Mouse (Mus musculus) urinary bladder, postnatal 36 days (tissue): ENCODE results near the gene Wrnip1.

Source experiments
- DNase-seq, 2 experiments: peaks; one replicate each; pipeline ENCODE4 v3.0.0; 2022; ENCODE audit warnings: low spot score in 2 of 2, mixed read lengths in 1 of 2

Gene Wrnip1

DNA sequence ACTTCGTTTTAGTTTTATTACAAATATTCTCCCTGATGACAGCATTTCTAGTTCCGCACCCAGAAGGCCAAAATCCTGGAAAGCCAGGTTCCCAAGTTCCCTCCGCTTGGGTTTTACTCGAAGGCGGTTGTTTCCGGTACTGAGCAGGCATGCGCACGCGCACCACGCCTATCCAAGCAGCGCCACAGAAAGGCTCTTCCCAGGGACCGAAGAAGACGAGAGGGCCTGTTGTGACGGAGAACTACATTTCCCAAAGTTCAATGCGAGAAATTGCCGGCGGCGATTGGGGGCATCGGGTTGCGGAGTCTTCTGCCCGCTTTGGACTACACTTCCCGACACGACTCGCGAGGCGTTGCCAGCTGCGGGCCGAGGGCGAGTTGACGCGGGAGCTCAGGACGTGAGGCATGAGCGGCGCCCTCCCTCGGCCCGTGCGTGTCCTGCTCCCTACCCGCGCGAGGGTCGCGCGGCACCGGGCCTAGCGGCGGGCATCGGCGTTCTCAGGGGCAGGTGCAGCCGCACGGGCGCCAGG, at the start of gene Wrnip1:
Wrnip1 (plus strand) TSS at position 346 of the 529 bp plus-strand sequence.
- DNase-seq: peak; percentile 91 to 98

- no peak for DNase-seq
Measured at GRCm38 (mm10) chr13:32752066-32752657, 49.7 kb upstream of the Wrnip1 start.

GRCm38 (mm10) chr13:32759036-32759435, 42.8 kb upstream of the Wrnip1 start:
- DNase-seq: no peak

DNA sequence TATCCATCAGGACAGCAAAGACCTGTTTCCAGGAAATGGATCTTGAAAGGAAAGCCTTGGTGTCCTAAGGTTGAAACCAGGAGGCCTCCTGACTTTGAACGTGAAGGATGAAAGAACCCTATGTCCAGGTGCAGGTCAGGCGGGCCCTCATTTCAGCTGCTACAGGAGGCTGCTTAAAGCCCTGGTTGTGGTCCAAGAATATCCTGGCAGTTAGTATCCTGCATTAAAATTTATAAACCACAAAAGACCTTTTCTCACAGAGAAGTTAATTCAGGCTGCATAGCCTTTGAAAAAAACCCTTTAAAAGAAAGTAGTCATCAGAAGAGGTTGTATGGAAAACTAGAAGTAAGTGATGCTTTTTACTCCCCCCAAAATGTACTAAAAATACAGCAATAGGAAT, 41.0 kb upstream of the Wrnip1 start:
- DNase-seq: no peak

- peak in 1 of 2 experiments; percentile 35 for DNase-seq
Measured at GRCm38 (mm10) chr13:32763141-32763540, 38.7 kb upstream of the Wrnip1 start.

DNA sequence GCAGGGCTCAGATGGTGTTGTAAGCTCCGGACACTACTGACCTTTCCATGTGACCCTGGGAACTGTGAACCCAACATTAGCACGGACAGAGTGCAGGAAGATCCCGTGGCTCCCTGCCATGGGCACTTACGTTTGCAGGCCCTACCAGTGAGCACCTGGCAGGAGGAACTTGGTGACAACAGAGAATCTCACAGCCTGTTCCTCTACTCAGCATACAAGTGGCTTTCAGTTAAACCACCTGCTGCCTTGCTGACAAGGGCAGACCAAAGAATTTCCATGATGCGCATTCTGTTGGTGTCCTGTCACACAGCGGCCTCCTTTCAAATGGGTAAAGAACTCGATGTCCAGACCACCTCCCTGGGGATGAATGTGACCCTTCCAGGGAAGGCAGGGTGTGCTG, 37.4 kb upstream of the Wrnip1 start:
- DNase-seq: no peak

DNA sequence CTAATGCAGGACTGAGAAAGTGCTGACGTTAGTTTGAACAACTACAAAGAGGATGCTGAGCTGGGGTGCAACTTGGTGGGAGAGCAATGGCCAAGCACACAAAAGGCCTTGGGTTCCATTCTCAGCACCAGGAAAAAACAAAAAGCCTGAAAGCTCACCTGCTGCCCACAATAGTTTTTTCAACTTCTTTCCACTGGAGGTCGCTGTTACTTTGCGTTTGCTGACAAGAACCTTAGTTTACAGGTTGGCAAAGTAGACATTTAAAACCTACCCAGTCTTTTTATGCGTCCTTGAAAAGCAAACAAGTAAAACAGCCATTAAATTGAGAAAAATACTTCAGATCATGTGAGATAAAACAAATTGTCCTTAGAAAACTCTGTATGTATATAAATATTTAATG, 33.7 kb upstream of the Wrnip1 start:
- DNase-seq: no peak

- DNase-seq: no peak
Measured at GRCm38 (mm10) chr13:32769960-32770359, 31.9 kb upstream of the Wrnip1 start.

GRCm38 (mm10) chr13:32775889-32776288, 25.9 kb upstream of the Wrnip1 start:
- no peak for DNase-seq

DNA sequence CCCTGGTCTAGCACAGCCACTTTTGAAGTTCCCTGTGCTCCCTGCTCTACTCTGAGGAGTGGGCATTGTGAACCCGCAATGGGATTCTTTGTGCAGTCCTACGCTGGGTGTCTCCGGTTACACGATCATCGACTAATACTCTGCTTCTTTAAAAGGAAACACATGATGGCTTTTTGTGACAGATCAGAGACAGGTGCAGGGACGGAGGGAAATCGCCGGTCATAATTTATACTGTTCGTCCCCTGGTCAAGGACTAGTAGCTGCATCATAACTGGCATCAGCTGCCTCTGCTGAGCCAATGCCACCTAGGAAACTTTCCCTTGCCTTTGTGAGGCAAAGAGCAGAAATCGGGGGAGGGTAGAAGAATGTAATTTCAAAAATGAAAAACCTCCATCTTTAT, 25.5 kb upstream of the Wrnip1 start:
- no peak for DNase-seq

DNA sequence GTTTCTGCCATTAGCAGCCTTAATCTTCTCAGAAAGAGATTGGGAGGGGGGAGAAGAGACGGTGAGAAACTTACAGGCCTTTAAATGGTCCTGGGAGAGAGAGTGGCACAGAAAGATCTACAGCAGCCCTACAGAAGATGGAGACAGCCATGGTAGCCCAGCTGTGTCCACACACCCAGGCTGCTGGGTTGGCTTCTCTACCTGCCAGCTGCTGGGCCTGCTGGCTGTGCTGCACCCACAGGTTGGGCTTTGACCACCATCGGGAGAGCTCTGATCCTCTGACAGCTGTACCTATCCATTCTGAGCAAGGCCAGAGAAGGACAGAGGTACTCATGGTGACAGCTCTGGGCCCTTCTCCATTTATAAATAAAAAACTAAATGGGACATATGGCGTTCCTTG, 23.0 kb upstream of the Wrnip1 start:
- DNase-seq: no peak

DNA sequence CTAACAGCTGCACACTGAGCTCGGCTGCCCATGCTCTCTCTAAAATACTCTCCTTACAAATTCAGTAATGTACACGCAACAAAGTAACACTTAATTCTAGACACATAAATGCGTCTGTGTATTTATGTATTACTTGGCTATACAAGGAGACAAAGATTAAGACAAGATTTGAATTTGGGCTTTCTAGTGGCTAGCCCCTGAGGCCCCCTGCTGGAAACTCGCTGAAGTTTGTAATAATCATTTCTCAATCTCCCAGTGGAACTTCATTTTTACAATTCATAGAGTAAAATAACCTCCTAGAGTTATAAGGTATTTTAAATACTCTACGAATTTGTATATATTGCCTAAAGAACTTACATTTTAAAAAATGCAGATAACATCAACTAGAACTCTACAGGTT, 18.8 kb upstream of the Wrnip1 start:
- no peak for DNase-seq

- DNase-seq: no peak
Measured at GRCm38 (mm10) chr13:32783816-32784215, 18.0 kb upstream of the Wrnip1 start, which contains the start of gene Mylk4. Gene Mylk4, minus strand, starts transcription at chr13:32783954.

DNA sequence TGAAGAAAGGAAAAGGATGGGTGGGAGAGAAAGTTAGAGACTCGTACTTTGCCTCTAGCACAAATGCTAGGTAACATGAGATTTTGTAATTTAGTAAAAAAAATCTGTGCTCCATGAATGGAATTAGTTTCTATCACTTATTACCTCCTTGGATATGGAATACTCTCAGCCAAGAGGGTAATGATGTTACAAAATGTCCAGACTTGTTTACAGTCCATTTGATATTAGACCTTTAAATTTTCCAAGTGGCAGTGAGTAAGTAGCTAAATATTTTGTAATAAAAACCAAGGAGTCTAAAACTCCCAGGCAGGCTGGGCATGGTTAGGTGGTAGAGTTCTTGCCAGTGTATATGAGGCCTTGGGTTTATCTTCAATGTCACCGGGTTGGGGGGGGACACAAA, 14.3 kb upstream of the Wrnip1 start:
- no peak for DNase-seq

- no peak for DNase-seq
Measured at GRCm38 (mm10) chr13:32789781-32790180, 12.1 kb upstream of the Wrnip1 start.

- peak in 1 of 2 experiments; percentile 29 for DNase-seq
Measured at GRCm38 (mm10) chr13:32794619-32795018, 7.2 kb upstream of the Wrnip1 start.

GRCm38 (mm10) chr13:32795166-32795565, 6.7 kb upstream of the Wrnip1 start:
- DNase-seq: no peak

GRCm38 (mm10) chr13:32797085-32797484, 4.8 kb upstream of the Wrnip1 start:
- DNase-seq: no peak

GRCm38 (mm10) chr13:32799131-32799530, 2.7 kb upstream of the Wrnip1 start:
- no peak for DNase-seq

DNA sequence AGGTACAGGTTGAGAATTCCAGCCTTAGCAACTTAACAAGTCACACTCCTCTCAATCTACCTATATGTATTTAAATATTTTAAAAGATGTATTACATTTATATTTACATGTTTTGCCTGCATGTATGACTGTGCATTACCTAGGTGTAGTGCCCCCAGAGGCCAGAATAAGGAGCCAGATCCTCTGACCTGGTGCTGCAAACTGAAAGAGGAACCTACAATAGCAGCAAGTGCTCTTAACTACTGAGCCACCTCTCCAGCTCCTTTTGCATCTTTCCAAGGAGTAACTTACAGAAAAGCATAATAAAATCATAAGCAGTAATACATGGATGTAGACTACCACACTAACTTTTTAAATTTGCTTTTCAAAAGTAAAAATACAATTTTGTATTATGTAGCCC, 979 bp upstream of the Wrnip1 start:
- no peak for DNase-seq

- peak in 1 of 2 experiments; percentile 25 for DNase-seq
Measured at GRCm38 (mm10) chr13:32802259-32803081, 632 bp downstream of the Wrnip1 start, which contains the start of gene D930007J09Rik. Gene D930007J09Rik, minus strand, starts transcription at chr13:32802849.

- DNase-seq: no peak
Measured at GRCm38 (mm10) chr13:32803701-32804345, 2.0 kb downstream of the Wrnip1 start.
